Mouse (Mus musculus): ENCODE measurements around the gene Sc5d. TPM values are rescaled to one million over a fixed set of nuclear protein-coding genes. Genes with fewer than 3 reads are reported as not detected.

The Sc5d gene
- polyA plus RNA-seq (2012; ENCODE audit: insufficient read depth, low replicate concordance): 0.34 and 0.57 TPM in 2 replicates

DNA sequence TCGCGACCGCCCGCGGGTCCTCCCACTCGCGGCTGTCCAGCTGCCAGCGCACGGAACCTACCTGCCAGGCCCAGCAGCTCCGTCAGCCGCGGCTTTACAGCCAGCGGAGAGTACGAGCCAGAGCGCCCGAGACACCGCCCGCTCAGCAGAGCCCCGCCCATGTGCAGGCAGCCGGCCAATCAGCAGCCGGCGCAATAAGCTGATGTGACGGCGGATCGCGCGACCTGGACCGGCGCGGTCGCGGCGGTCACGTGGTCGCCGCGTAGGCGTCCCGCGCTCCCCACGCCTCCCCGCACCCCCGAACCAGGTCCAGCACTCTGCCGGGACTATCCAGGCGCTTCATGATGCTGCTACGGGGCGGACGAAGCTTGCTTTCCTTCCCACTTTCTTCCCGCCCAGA, at the start of gene Sc5d:
Gene Sc5d (minus strand): TSS at position 112 of the 400 bp plus-strand sequence.
- Histone ChIP-seq H3K9me3 (no peaks in the 10 kb centered on the region), H3K4me3 (replicated peaks) (peak within 1 kb of the TSS; percentile 93), H3K27me3 (replicated peaks) (peaks cover 2% of the 10 kb centered on the region), H3K4me1 (peaks cover 36% of the 10 kb centered on the region), H3K36me3 (replicated peaks; ENCODE audit: low read length) (peaks cover 29% of the 10 kb centered on the region)
- TF ChIP-seq FLI1 (IDR thresholded peaks at IDR 0.05; ENCODE audit: low read length) (no peak), GATA1 (IDR thresholded peaks at IDR 0.05; ENCODE audit: borderline replicate concordance, low read length) (no peak)

DNA sequence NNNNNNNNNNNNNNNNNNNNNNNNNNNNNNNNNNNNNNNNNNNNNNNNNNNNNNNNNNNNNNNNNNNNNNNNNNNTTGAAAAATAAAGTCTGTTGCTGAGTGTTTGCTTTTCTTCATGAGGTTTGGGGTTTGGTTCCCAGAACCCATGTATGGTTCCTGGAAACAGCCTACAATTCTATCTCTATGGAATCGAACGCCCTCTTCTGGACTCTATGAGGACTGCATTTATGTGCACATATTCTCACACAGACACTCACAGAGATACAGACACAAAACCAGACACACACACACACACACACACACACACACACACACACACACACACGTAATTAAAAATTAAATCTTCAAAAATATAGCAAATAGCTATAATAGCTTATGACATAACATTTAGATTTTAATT, 47.3 kb upstream of the Sc5d start:
- Histone ChIP-seq H3K36me3 (replicated peaks; ENCODE audit: low read length) (no peaks in the 10 kb centered on the region), H3K9me3 (0 out of 2 replicates have a peak, but pooled peaks cover 5% of the 10 kb centered on the region), H3K4me3 (replicated peaks) (no peak overlapping the region), H3K4me1 (no peaks in the 10 kb centered on the region), H3K27me3 (replicated peaks) (peaks cover 8% of the 10 kb centered on the region)
- no peak for TF ChIP-seq FLI1 (IDR thresholded peaks at IDR 0.05; ENCODE audit: low read length)
- TF ChIP-seq GATA1 (IDR thresholded peaks at IDR 0.05; ENCODE audit: borderline replicate concordance, low read length): no peak

DNA sequence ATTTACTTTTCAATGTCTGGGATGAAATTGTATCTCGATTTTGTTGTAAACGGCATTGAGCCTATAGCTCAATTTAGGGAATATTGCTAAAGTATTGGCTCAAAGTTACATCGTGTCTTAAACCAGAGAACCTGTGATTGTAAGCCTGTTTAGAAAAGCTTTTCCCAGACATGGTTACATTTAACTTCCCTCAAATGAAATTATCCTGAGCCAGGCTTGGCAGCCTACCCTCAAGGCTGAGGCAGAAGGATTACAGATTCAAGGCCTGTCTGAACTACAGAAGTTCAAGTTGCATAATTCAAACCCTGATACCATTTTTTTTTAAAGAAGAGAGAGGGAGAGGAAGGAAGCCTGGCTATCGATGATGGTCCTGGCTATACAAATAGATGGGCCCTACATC, 39.8 kb upstream of the Sc5d start:
- H3K27me3 ChIP-seq (replicated peaks): peaks cover 8% of the 10 kb centered on the region
- no peaks in the 10 kb centered on the region for H3K36me3 ChIP-seq (replicated peaks; ENCODE audit: low read length)
- no peak overlapping the region for H3K4me3 ChIP-seq (replicated peaks)
- no peak for TF ChIP-seq GATA1 (IDR thresholded peaks at IDR 0.05; ENCODE audit: borderline replicate concordance, low read length)
- H3K9me3 ChIP-seq: no peaks in the 10 kb centered on the region
- no peaks in the 10 kb centered on the region for H3K4me1 ChIP-seq

DNA sequence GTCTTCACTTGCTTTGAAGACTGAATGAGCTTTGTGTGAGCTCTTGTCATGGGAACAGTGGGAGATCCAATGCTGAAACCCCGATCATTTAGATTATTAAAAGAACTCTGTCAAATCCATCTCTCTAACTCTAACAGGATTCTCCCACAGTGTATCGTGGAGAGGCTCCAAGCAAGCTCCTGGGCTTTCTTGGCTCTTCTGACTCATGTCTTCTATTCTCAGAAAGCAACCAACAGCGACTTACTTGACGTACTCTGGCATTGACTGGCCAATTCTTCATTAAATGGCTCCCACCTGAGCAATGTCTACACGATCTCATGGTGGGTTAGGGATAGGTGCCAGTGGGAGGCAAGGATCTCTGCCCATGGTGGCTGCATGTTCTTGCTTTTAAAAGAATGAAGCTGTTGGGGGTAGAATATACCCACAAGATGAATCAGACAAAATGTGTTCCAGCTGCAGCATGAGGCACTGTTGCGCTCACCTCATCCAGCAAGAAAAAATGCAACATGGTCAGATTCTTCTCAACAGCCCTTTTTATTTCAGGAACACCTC, 37.1 kb upstream of the Sc5d start:
- no peaks in the 10 kb centered on the region for H3K9me3 ChIP-seq
- no peaks in the 10 kb centered on the region for H3K4me1 ChIP-seq
- H3K4me3 ChIP-seq (replicated peaks): no peak overlapping the region
- no peak for TF ChIP-seq GATA1 (IDR thresholded peaks at IDR 0.05; ENCODE audit: borderline replicate concordance, low read length)
- no peak for TF ChIP-seq FLI1 (IDR thresholded peaks at IDR 0.05; ENCODE audit: low read length)
- H3K36me3 ChIP-seq (replicated peaks; ENCODE audit: low read length): no peaks in the 10 kb centered on the region
- peaks cover 9% of the 10 kb centered on the region for H3K27me3 ChIP-seq (replicated peaks)

DNA sequence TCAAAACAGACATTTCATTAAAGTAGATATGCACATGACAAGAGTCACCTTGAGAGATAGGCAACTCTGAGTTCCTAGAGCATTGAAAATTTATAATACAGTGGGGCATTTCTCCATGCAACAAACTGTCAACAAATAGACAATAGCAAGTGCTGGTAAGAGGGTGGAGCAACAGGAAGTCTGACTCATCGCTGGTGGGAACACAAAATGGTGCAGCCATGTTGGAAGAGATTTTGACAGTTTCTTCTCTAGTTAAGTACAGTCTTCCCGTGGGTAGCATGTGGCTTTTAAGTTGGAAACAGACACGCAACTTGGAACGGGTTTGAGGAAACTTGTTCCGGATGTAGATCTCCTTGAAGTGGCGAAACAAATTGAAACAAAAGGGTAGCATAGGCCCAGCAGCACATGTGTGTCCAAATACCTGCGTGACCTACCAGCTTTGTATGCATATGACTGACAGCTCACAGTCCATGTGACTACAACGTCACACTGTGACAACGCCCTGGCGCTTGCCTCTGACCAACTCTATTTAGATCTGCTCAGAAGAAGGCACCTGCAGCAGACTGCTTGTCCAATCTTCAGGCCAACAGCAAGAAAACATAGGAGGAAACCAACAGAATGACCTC, 32.4 kb upstream of the Sc5d start:
- H3K4me3 ChIP-seq (replicated peaks): no peak overlapping the region
- H3K4me1 ChIP-seq: no peaks in the 10 kb centered on the region
- H3K27me3 ChIP-seq (replicated peaks): peaks cover 12% of the 10 kb centered on the region
- no peaks in the 10 kb centered on the region for H3K36me3 ChIP-seq (replicated peaks; ENCODE audit: low read length)
- TF ChIP-seq GATA1 (IDR thresholded peaks at IDR 0.05; ENCODE audit: borderline replicate concordance, low read length) (no peak), FLI1 (IDR thresholded peaks at IDR 0.05; ENCODE audit: low read length) (no peak)
- H3K9me3 ChIP-seq: no peaks in the 10 kb centered on the region

DNA sequence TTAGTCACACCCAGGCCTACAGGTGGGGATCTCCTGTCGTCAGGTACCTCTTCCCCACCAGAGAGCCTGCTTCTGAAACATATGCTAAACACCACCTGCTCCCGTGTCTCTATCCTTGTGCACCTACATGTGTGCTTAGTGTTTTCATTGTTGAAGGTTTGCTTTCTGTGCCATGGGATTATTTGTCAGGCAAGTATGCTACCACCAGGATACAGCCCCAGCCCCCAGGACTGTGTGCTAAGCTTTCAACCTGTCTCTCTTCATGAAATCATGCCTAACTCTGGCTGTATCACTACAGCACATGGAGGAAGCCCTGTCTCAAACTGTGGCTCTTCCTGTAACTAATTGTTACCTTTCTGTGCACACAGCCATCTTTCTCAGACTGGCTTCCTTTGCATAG, 30.1 kb upstream of the Sc5d start:
- Histone ChIP-seq H3K27me3 (replicated peaks) (peaks cover 8% of the 10 kb centered on the region), H3K4me3 (replicated peaks) (no peak overlapping the region), H3K4me1 (no peaks in the 10 kb centered on the region), H3K9me3 (no peaks in the 10 kb centered on the region), H3K36me3 (replicated peaks; ENCODE audit: low read length) (no peaks in the 10 kb centered on the region)
- TF ChIP-seq GATA1 (IDR thresholded peaks at IDR 0.05; ENCODE audit: borderline replicate concordance, low read length): no peak
- TF ChIP-seq FLI1 (IDR thresholded peaks at IDR 0.05; ENCODE audit: low read length): no peak

DNA sequence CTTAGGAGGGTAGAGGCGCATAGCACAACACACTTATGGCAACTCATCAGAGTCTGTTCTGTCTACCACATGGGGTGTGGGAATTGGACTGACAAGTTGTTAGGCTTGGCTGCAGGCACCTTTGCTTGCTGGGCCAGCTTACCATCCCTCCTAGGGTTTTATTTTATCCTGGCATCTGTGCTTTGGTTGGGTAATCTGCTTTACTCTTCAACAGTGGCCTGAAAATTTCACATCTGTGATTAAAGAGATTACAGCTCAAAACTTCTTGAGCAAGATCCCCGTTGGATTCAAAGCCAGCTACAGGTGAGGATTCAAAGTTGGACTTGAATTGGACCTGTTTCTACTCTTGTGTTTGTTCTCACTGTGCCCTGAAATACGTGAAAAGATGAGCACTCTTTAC, 29.5 kb upstream of the Sc5d start:
- H3K27me3 ChIP-seq (replicated peaks): peaks cover 8% of the 10 kb centered on the region
- no peak overlapping the region for H3K4me3 ChIP-seq (replicated peaks)
- no peaks in the 10 kb centered on the region for H3K36me3 ChIP-seq (replicated peaks; ENCODE audit: low read length)
- H3K4me1 ChIP-seq: no peaks in the 10 kb centered on the region
- H3K9me3 ChIP-seq: no peaks in the 10 kb centered on the region
- no peak for TF ChIP-seq GATA1 (IDR thresholded peaks at IDR 0.05; ENCODE audit: borderline replicate concordance, low read length)
- no peak for TF ChIP-seq FLI1 (IDR thresholded peaks at IDR 0.05; ENCODE audit: low read length)

DNA sequence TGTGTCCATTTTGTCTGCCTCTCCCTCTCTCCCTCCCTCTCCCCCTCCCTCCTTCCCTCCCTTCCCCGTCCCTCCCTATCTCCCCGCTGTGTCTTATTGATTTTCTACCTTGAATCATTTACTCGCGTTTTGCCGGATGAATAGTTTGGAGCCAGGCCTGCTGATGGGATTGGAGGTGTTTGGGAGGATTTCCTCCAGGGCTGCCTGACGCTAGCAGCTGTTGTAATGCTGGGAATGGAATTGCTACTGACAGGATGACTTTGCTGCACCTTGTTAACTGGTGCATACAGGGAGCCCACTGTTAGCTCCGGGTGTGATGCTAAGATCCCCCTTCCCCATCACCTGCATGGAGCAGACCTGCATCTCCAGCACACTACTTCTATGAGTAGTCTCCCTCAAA, 29.0 kb upstream of the Sc5d start:
- H3K36me3 ChIP-seq (replicated peaks; ENCODE audit: low read length): no peaks in the 10 kb centered on the region
- H3K4me1 ChIP-seq: no peaks in the 10 kb centered on the region
- no peaks in the 10 kb centered on the region for H3K9me3 ChIP-seq
- H3K27me3 ChIP-seq (replicated peaks): peaks cover 8% of the 10 kb centered on the region
- TF ChIP-seq GATA1 (IDR thresholded peaks at IDR 0.05; ENCODE audit: borderline replicate concordance, low read length) (no peak), FLI1 (IDR thresholded peaks at IDR 0.05; ENCODE audit: low read length) (no peak)
- H3K4me3 ChIP-seq (replicated peaks): no peak overlapping the region

DNA sequence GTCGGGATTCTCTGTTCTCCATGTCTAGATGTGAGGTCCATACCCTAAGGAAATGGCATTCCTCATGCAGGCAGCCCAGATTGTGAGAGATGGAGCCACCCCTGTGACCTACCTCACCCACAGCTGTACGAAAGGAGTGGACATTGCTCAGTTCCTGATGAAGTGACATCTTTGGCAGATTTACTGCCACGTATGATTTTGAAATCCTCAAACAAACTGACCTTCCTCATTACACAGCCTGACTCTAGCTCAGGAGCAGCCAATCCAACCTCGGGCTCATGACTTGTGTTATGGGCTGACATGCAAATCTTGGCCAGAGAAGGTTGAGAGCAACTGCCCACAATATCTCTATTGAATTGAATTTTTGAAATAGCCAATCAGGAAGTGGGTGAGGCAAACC, 15.6 kb upstream of the Sc5d start:
- TF ChIP-seq GATA1 (IDR thresholded peaks at IDR 0.05; ENCODE audit: borderline replicate concordance, low read length) (no peak), FLI1 (IDR thresholded peaks at IDR 0.05; ENCODE audit: low read length) (no peak)
- no peaks in the 10 kb centered on the region for H3K4me1 ChIP-seq
- no peaks in the 10 kb centered on the region for H3K36me3 ChIP-seq (replicated peaks; ENCODE audit: low read length)
- H3K9me3 ChIP-seq: peaks cover 11% of the 10 kb centered on the region
- peaks cover 8% of the 10 kb centered on the region for H3K27me3 ChIP-seq (replicated peaks)
- no peak overlapping the region for H3K4me3 ChIP-seq (replicated peaks)

DNA sequence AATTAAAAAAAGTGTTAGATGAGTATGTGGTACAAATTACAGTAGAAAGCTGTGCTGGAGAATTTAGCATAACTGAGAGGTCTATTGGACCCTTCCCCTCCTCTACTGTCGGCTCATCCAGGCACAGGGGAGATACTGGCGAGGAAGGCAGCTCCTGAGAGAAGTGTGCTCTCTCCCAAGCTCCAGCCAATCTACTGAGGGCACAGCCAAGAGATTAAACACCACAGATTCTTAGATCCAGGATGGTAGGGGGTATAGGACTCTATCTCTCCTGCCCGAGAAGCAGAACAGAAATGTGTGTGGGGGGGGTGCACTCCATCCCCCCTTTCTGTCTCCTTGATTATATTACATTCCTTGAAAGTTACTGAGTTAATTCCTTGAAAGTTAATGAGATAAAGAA, 14.0 kb upstream of the Sc5d start:
- H3K4me3 ChIP-seq (replicated peaks): no peak overlapping the region
- H3K27me3 ChIP-seq (replicated peaks): peaks cover 8% of the 10 kb centered on the region
- no peak for TF ChIP-seq GATA1 (IDR thresholded peaks at IDR 0.05; ENCODE audit: borderline replicate concordance, low read length)
- H3K9me3 ChIP-seq: peaks cover 11% of the 10 kb centered on the region
- H3K4me1 ChIP-seq: no peaks in the 10 kb centered on the region
- H3K36me3 ChIP-seq (replicated peaks; ENCODE audit: low read length): no peaks in the 10 kb centered on the region
